Mouse (Mus musculus) cerebellum, adult 2 months (tissue): ENCODE measurements around the gene Fus.

Experiments
- CTCF ChIP-seq: fragments of 200-500 bp; IDR thresholded peaks from 2 replicates; pipeline ENCODE4 v1.5.1; 2011; ENCODE audit warnings: low read depth, mild to moderate bottlenecking, control low read depth, low read length, moderate library complexity, borderline replicate concordance; ENCODE audit not compliant: insufficient read depth
- POLR2A ChIP-seq: fragments of 200-500 bp; IDR thresholded peaks from 2 replicates; pipeline ENCODE4 v1.6.1; 2011; ENCODE audit warnings: low read length, control low read depth, borderline replicate concordance; ENCODE audit not compliant: insufficient read depth

DNA sequence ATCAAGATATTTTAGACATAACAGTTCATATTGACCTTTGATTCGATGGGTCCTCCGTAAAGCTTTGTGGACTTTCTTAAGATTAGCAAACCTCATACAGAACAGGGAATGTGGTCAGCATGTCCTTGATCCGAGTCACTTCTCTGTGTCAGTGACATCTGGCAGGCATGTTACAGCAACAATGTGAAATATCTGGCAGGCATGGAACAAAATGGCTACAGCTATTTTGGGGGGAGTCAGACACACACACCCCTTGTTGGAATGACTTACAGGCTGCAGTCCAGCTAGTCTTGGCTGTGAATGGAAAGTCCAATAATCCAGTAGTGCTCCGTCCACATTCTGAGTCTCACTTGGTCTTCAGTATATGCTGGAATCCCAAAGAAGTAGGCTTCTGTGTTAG, 56.3 kb downstream of the Fus start:
- TF ChIP-seq CTCF (no peak), POLR2A (no peak)
